Comparison of ENCODE assay signal across 10 mouse cellular contexts in the genomic region with DNA sequence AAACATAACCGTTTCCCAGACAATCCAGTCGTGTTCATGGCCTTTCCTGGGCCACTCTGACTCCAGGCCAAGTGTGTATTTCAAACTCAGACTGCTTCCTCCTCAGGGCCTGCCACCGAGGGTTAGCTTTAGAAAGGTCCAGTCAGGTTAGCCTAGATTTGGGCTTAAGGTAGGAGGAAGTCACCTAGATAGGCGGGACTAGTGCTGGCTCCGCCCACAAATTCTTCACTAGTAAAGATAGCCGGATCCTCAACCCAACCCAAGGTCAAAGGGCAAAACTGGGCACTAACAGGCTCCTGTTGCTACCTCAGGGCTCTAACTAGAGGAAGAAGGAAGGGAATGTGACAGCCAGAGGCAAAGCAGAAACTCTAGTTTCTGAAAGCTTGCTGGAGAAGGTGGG. TPM values are rescaled to one million over a fixed set of nuclear protein-coding genes. Genes with fewer than 3 reads are reported as not detected.
DNase-seq lines count a peak whose midpoint lies in the region; TF ChIP-seq lines count a peak whose summit lies in the region.
"Had no signal": no experiment of that assay in that cellular context is flagged by ENCODE, and none has a peak within 500 bp of the region (broad histone marks: within the 10 kb centered on the region; RNA-seq: fewer than 3 reads in every experiment).

No protein-coding gene starts in this region.

- peaks cover 6 to 18% of the 10 kb centered on the region in 2 experiments for H3K4me1 ChIP-seq in MEL (ENCODE audit: control insufficient read depth in 1 of 2, insufficient read depth in 2 of 2, low read length in 2 of 2)
- H3K4me1 ChIP-seq in hindbrain, embryonic 10.5 days (replicated peaks), result peaks cover 39% of the 10 kb centered on the region

- peak overlapping the region; percentile 78 for H3K9ac ChIP-seq in MEL (ENCODE audit: control insufficient read depth, low read depth, low read length, poor library complexity, severe bottlenecking)

- no peaks in the 10 kb centered on the region for H3K79me2 ChIP-seq in MEL (ENCODE audit: control insufficient read depth, insufficient read depth, low read length, poor library complexity)

- TF ChIP-seq CTCF in MEL (IDR thresholded peaks at IDR 0.05 in 2 of 3, conservative IDR thresholded peaks at IDR 0.05 in 1 of 3; ENCODE audit: control insufficient read depth in 1 of 3, insufficient read depth in 1 of 3, low read depth in 2 of 3, low read length in 3 of 3, poor library complexity in 1 of 3, severe bottlenecking in 1 of 3), result no peak

- no peak for TF ChIP-seq EP300 in MEL (IDR thresholded peaks at IDR 0.05; ENCODE audit: low read depth in 1 of 2, low read length in 2 of 2)

- H3K27me3 ChIP-seq in MEL (ENCODE audit: control insufficient read depth in 1 of 2, insufficient read depth in 2 of 2, low read length in 2 of 2), result no peaks in the 10 kb centered on the region
- peaks cover 79% of the 10 kb centered on the region for H3K27me3 ChIP-seq in hindbrain, embryonic 10.5 days (ENCODE audit: insufficient read depth, poor library complexity, severe bottlenecking)

- H3K27ac ChIP-seq in MEL (ENCODE audit: control insufficient read depth, low read depth, low read length), result no peak overlapping the region
- no peak overlapping the region for H3K27ac ChIP-seq in hindbrain, embryonic 10.5 days

- no peaks in the 10 kb centered on the region for H3K9me3 ChIP-seq in MEL (replicated peaks; ENCODE audit: insufficient read depth, low read length)
- no peaks in the 10 kb centered on the region for H3K9me3 ChIP-seq in hindbrain, embryonic 10.5 days
- H3K9me3 ChIP-seq: heart, embryonic 10.5 days had no signal

- H3K4me3 ChIP-seq in MEL (ENCODE audit: control insufficient read depth in 1 of 2, insufficient read depth in 1 of 2, low read depth in 2 of 2, low read length in 2 of 2), result peak overlapping the region; percentile 48 to 85
- H3K4me3 ChIP-seq in hindbrain, embryonic 10.5 days, result no peak overlapping the region; the same call in 1 of the 2 replicates

- peak; percentile 45 for DNase-seq in CD4-positive helper T cell, adult 2 months (ENCODE audit: low read depth, low spot score)
- DNase-seq in MEL (ENCODE audit: low read depth, low spot score), result peak; percentile 38
- DNase-seq in kidney, postnatal 10 days, result peak; percentile 66
- DNase-seq in lung, postnatal 10 days, result peak; percentile 53
- DNase-seq in spleen, postnatal 14 days (ENCODE audit: low spot score in 2 of 2), result no peak
- DNase-seq in gastrocnemius, postnatal 10 days, result no peak
- DNase-seq in hindbrain, embryonic 10.5 days (ENCODE audit: low spot score), result no peak
- DNase-seq: cerebellum, adult 11 months; right cerebral cortex, postnatal 14 days had no signal

- no peak for TF ChIP-seq RAD21 in MEL (IDR thresholded peaks at IDR 0.05; ENCODE audit: low read depth, low read length)

- H3K36me3 ChIP-seq in MEL (ENCODE audit: control insufficient read depth in 1 of 2, insufficient read depth in 2 of 2, low read length in 2 of 2), result peaks cover 0 to 13% of the 10 kb centered on the region in 2 experiments; a peak in 2 of 4 replicates
- no peaks in the 10 kb centered on the region for H3K36me3 ChIP-seq in hindbrain, embryonic 10.5 days
- H3K36me3 ChIP-seq: heart, embryonic 10.5 days had no signal

- no peak for TF ChIP-seq POLR2A in MEL (IDR thresholded peaks at IDR 0.05; ENCODE audit: control insufficient read depth in 1 of 2, insufficient read depth in 1 of 2, low read depth in 1 of 2, low read length in 2 of 2, poor library complexity in 1 of 2)

- 42% methylated on average over 6 of the region's 6 CpGs for WGBS in hindbrain, embryonic 10.5 days

TF ChIP-seq in MEL, 35 proteins besides CTCF, POLR2A, EP300 and RAD21:
- TF ChIP-seq POLR2AphosphoS5 (IDR thresholded peaks at IDR 0.05; ENCODE audit: borderline replicate concordance, low read depth, low read length) (no peak), ZKSCAN1 (IDR thresholded peaks at IDR 0.05; ENCODE audit: low read depth, low read length) (no peak), MYC (IDR thresholded peaks at IDR 0.05; ENCODE audit: low read depth, low read length) (no peak), CHD2 (IDR thresholded peaks at IDR 0.05; ENCODE audit: low read length) (no peak)

RNA-seq across cellular contexts. Expression of a gene that starts 4.8 kb away (rescaled TPM):
- 2.5 and 2.9 TPM in 2 replicates for total RNA-seq in MEL (2012; rRNA removed)
- 1 to 10 TPM in 1 of 2 experiments, not detected in 1; 4.9 TPM for polyA plus RNA-seq in MEL (2012; ENCODE audit: insufficient read depth in 1 of 2, insufficient read length in 2 of 2, low read depth in 1 of 2, low replicate concordance in 2 of 2, missing spikeins in 1 of 2)
- total RNA-seq in gastrocnemius, postnatal 10 days (2021), result under 1 TPM; 0.14 to 0.36 TPM
- 7.0 and 9.0 TPM in 2 replicates for polyA plus RNA-seq in hindbrain, embryonic 10.5 days (2016; fragmentation: Nextera tagmentation; extraction: Ambion mirVana)

RNA-seq across cellular contexts. Expression of a gene that starts 6.2 kb away (rescaled TPM):
- 14.1 and 14.4 TPM in 2 replicates for total RNA-seq in MEL (2012; rRNA removed)
- polyA plus RNA-seq in MEL (2012; ENCODE audit: insufficient read depth in 1 of 2, insufficient read length in 2 of 2, low read depth in 1 of 2, low replicate concordance in 2 of 2, missing spikeins in 1 of 2), result 10 to 100 TPM in 1 of 2 experiments, not detected in 1; 40.5 TPM
- 10 to 100 TPM; 24.0 to 30.8 TPM for total RNA-seq in gastrocnemius, postnatal 10 days (2021)
- 62.1 and 78.5 TPM in 2 replicates for polyA plus RNA-seq in hindbrain, embryonic 10.5 days (2016; fragmentation: Nextera tagmentation; extraction: Ambion mirVana)

RNA-seq across cellular contexts. Expression of a gene that starts 19.8 kb away (rescaled TPM):
- 68.9 and 81.3 TPM in 2 replicates for total RNA-seq in MEL (2012; rRNA removed)
- 10 to 100 TPM in 1 of 2 experiments, not detected in 1; 73.2 TPM for polyA plus RNA-seq in MEL (2012; ENCODE audit: insufficient read depth in 1 of 2, insufficient read length in 2 of 2, low read depth in 1 of 2, low replicate concordance in 2 of 2, missing spikeins in 1 of 2)
- total RNA-seq in gastrocnemius, postnatal 10 days (2021), result 10 to 100 TPM; 61.6 to 63.5 TPM
- 46.2 and 54.6 TPM in 2 replicates for polyA plus RNA-seq in hindbrain, embryonic 10.5 days (2016; fragmentation: Nextera tagmentation; extraction: Ambion mirVana)

RNA-seq across cellular contexts. Expression of a gene that starts 19.9 kb away (rescaled TPM):
- total RNA-seq in MEL (2012; rRNA removed), result 137 and 150 TPM in 2 replicates
- polyA plus RNA-seq in MEL (2012; ENCODE audit: insufficient read depth in 1 of 2, insufficient read length in 2 of 2, low read depth in 1 of 2, low replicate concordance in 2 of 2, missing spikeins in 1 of 2), result 100 to 1,000 TPM; 157 to 421 TPM
- 100 to 1,000 TPM in 1 of 2 experiments, 10 to 100 TPM in 1; 93.7 to 108 TPM for total RNA-seq in gastrocnemius, postnatal 10 days (2021)
- polyA plus RNA-seq in hindbrain, embryonic 10.5 days (2016; fragmentation: Nextera tagmentation; extraction: Ambion mirVana), result 238 and 239 TPM in 2 replicates

RNA-seq across cellular contexts. Expression of a gene that starts 33.9 kb away (rescaled TPM):
- 0.10 and 0.23 TPM in 2 replicates for total RNA-seq in MEL (2012; rRNA removed)
- 1 to 10 TPM in 1 of 2 experiments, not detected in 1; 1.0 TPM for polyA plus RNA-seq in MEL (2012; ENCODE audit: insufficient read depth in 1 of 2, insufficient read length in 2 of 2, low read depth in 1 of 2, low replicate concordance in 2 of 2, missing spikeins in 1 of 2)
- total RNA-seq in gastrocnemius, postnatal 10 days (2021), result 1 to 10 TPM in 1 of 2 experiments, under 1 TPM in 1; 0.70 to 1.3 TPM
- polyA plus RNA-seq in hindbrain, embryonic 10.5 days (2016; fragmentation: Nextera tagmentation; extraction: Ambion mirVana), result 3.9 and 4.9 TPM in 2 replicates

Comparison
In these comparisons a context has a peak if more than half of its experiments do, and no peak if none do; other contexts are left out.
1. DNase-seq: peak in CD4-positive helper T cell, adult 2 months (single experiment), MEL (single experiment), kidney, postnatal 10 days (single experiment) and lung, postnatal 10 days (single experiment); none in spleen, postnatal 14 days (0 of 2), gastrocnemius, postnatal 10 days (single experiment) and hindbrain, embryonic 10.5 days (single experiment).